Mouse (Mus musculus): ENCODE measurements at regions not wholly inside any gene's neighbourhood (a gene's known extent, or its start where the extent isn't known, plus 50 kb on each side); places are given as distances from the start of the nearest gene placed in this dataset.

- H3K79me2 ChIP-seq (replicated peaks; ENCODE audit: control insufficient read depth, extremely low read depth, insufficient read depth, poor library complexity, severe bottlenecking) = no peaks in the 10 kb centered on the region
- dilution Hi-C loops (cut with MboI; ENCODE audit: extremely low pct_ligation_motif_present, extremely low pct_unique_long_range_greater_than_20kb, low sequenced_read_pairs) = no loop called here
These were observed 163.9 kb downstream of the Ptprc start for GRCm38 (mm10) chr1:138011581-138011980.

GRCm38 (mm10) chr1:138010910-138011477 lies 164.5 kb downstream of the Ptprc start:
- in situ Hi-C loops (cut with MboI; ENCODE audit: low pct_ligation_motif_present, low pct_unique_long_range_greater_than_20kb, low sequenced_read_pairs) (no loop called here), dilution Hi-C loops (cut with MboI; ENCODE audit: extremely low pct_ligation_motif_present, extremely low pct_unique_long_range_greater_than_20kb, low sequenced_read_pairs) (no loop called here)
- H3K27ac ChIP-seq (ENCODE audit: insufficient read depth, low read depth) = no peak overlapping the region
- no peak overlapping the region for H3K9ac ChIP-seq (ENCODE audit: insufficient read depth, low read depth)
- no peaks in the 10 kb centered on the region for H3K27me3 ChIP-seq (replicated peaks)
- H3K4me2 ChIP-seq (ENCODE audit: insufficient read depth, low read depth, poor library complexity, severe bottlenecking) = no peak overlapping the region
- H3K36me3 ChIP-seq (replicated peaks in 1 of 2; ENCODE audit: control insufficient read depth in 1 of 2, insufficient read depth in 1 of 2, low read length in 1 of 2) = no peaks in the 10 kb centered on the region
- no peaks in the 10 kb centered on the region for H3K9me3 ChIP-seq (replicated peaks; ENCODE audit: low read length)
- no peaks in the 10 kb centered on the region for H3K4me1 ChIP-seq (ENCODE audit: control insufficient read depth in 1 of 2, insufficient read depth in 2 of 2)
- TF ChIP-seq USF2 (conservative IDR thresholded peaks at IDR 0.05; ENCODE audit: low read depth, low read length) (no peak), SIN3A (IDR thresholded peaks at IDR 0.05; ENCODE audit: low read length) (no peak), JUND (conservative IDR thresholded peaks at IDR 0.05; ENCODE audit: low read depth, low read length) (no peak), MAX (IDR thresholded peaks at IDR 0.05; ENCODE audit: low read length) (no peak), SMC3 (IDR thresholded peaks at IDR 0.05; ENCODE audit: low read depth, low read length) (no peak), MAFK (IDR thresholded peaks at IDR 0.05; ENCODE audit: insufficient replicate concordance, low read length) (no peak), RCOR1 (conservative IDR thresholded peaks at IDR 0.05; ENCODE audit: low read depth, low read length) (no peak), HCFC1 (IDR thresholded peaks at IDR 0.05; ENCODE audit: low read depth, low read length) (no peak), POLR2AphosphoS2 (IDR thresholded peaks at IDR 0.05; ENCODE audit: low read depth, low read length) (no peak), CHD2 (IDR thresholded peaks at IDR 0.05; ENCODE audit: low read length) (no peak)
- no peak for DNase-seq (ENCODE audit: extremely low read depth)
- H3K4me3 ChIP-seq (replicated peaks in 1 of 3; ENCODE audit: low read depth in 2 of 3, low read length in 2 of 3, poor library complexity in 1 of 3) = no peak overlapping the region
- no peaks in the 10 kb centered on the region for H3K79me2 ChIP-seq (replicated peaks; ENCODE audit: control insufficient read depth, extremely low read depth, insufficient read depth, poor library complexity, severe bottlenecking)

More at GRCm38 (mm10) chr1:138011581-138011980, 163.9 kb downstream of the Ptprc start:
- TF ChIP-seq ETS1 (conservative IDR thresholded peaks at IDR 0.05; ENCODE audit: low read depth, low read length) (no peak), USF2 (conservative IDR thresholded peaks at IDR 0.05; ENCODE audit: low read depth, low read length) (no peak), POLR2AphosphoS2 (IDR thresholded peaks at IDR 0.05; ENCODE audit: low read depth, low read length) (no peak), ZNF384 (IDR thresholded peaks at IDR 0.05; ENCODE audit: low read depth, low read length) (no peak), CTCF (conservative IDR thresholded peaks at IDR 0.05 in 1 of 2, IDR thresholded peaks at IDR 0.05 in 1 of 2; ENCODE audit: low read depth in 2 of 2, low read length in 2 of 2) (no peak), ZKSCAN1 (IDR thresholded peaks at IDR 0.05; ENCODE audit: borderline replicate concordance, low read depth, low read length) (no peak)
- Histone ChIP-seq H3K27ac (ENCODE audit: insufficient read depth, low read depth) (no peak overlapping the region), H3K36me3 (replicated peaks in 1 of 2; ENCODE audit: control insufficient read depth in 1 of 2, insufficient read depth in 1 of 2, low read length in 1 of 2) (no peaks in the 10 kb centered on the region), H3K9me3 (replicated peaks; ENCODE audit: low read length) (no peaks in the 10 kb centered on the region), H3K9ac (ENCODE audit: insufficient read depth, low read depth) (no peak overlapping the region), H3K27me3 (replicated peaks) (no peaks in the 10 kb centered on the region), H3K4me1 (ENCODE audit: control insufficient read depth in 1 of 2, insufficient read depth in 2 of 2) (no peaks in the 10 kb centered on the region), H3K4me2 (ENCODE audit: insufficient read depth, low read depth, poor library complexity, severe bottlenecking) (no peak overlapping the region), H3K4me3 (replicated peaks in 1 of 3; ENCODE audit: low read depth in 2 of 3, low read length in 2 of 3, poor library complexity in 1 of 3) (no peak overlapping the region)
- DNase-seq (ENCODE audit: extremely low read depth) = no peak
- in situ Hi-C loops (cut with MboI; ENCODE audit: low pct_ligation_motif_present, low pct_unique_long_range_greater_than_20kb, low sequenced_read_pairs) = no loop called here

- no peaks in the 10 kb centered on the region for H3K27me3 ChIP-seq (replicated peaks)
- no peak for DNase-seq (ENCODE audit: extremely low read depth)
- H3K79me2 ChIP-seq (replicated peaks; ENCODE audit: control insufficient read depth, extremely low read depth, insufficient read depth, poor library complexity, severe bottlenecking) = no peaks in the 10 kb centered on the region
- no peaks in the 10 kb centered on the region for H3K36me3 ChIP-seq (replicated peaks in 1 of 2; ENCODE audit: control insufficient read depth in 1 of 2, insufficient read depth in 1 of 2, low read length in 1 of 2)
- in situ Hi-C loops (cut with MboI; ENCODE audit: low pct_ligation_motif_present, low pct_unique_long_range_greater_than_20kb, low sequenced_read_pairs) (no loop called here), dilution Hi-C loops (cut with MboI; ENCODE audit: extremely low pct_ligation_motif_present, extremely low pct_unique_long_range_greater_than_20kb, low sequenced_read_pairs) (no loop called here)
- no peaks in the 10 kb centered on the region for H3K4me1 ChIP-seq (ENCODE audit: control insufficient read depth in 1 of 2, insufficient read depth in 2 of 2)
- no peak overlapping the region for H3K4me2 ChIP-seq (ENCODE audit: insufficient read depth, low read depth, poor library complexity, severe bottlenecking)
- no peak overlapping the region for H3K4me3 ChIP-seq (replicated peaks in 1 of 3; ENCODE audit: low read depth in 2 of 3, low read length in 2 of 3, poor library complexity in 1 of 3)
- H3K9me3 ChIP-seq (replicated peaks; ENCODE audit: low read length) = no peaks in the 10 kb centered on the region
- no peak overlapping the region for H3K27ac ChIP-seq (ENCODE audit: insufficient read depth, low read depth)
- TF ChIP-seq IRF4 (IDR thresholded peaks at IDR 0.05; ENCODE audit: low read depth, low read length) (no peak), USF2 (conservative IDR thresholded peaks at IDR 0.05; ENCODE audit: low read depth, low read length) (no peak), POLR2AphosphoS2 (IDR thresholded peaks at IDR 0.05; ENCODE audit: low read depth, low read length) (no peak), PAX5 (IDR thresholded peaks at IDR 0.05; ENCODE audit: low read length) (no peak), ZC3H11A (IDR thresholded peaks at IDR 0.05; ENCODE audit: low read depth, low read length) (no peak), HCFC1 (IDR thresholded peaks at IDR 0.05; ENCODE audit: low read depth, low read length) (no peak), ETS1 (conservative IDR thresholded peaks at IDR 0.05; ENCODE audit: low read depth, low read length) (no peak), MYC (IDR thresholded peaks at IDR 0.05; ENCODE audit: low read depth, low read length) (no peak), CHD2 (IDR thresholded peaks at IDR 0.05; ENCODE audit: low read length) (no peak)
- no peak overlapping the region for H3K9ac ChIP-seq (ENCODE audit: insufficient read depth, low read depth)
These were observed 168.7 kb downstream of the Ptprc start for GRCm38 (mm10) chr1:138006811-138007210.
